In genomic region chr12:84969656-84970427, GRCm38 (mm10) we compare ENCODE assay signal across 8 mouse cellular contexts. TPM values are rescaled to one million over a fixed set of nuclear protein-coding genes. Genes with fewer than 3 reads are reported as not detected.
DNase-seq lines count a peak whose midpoint lies in the region; ATAC-seq and TF ChIP-seq lines count a peak whose summit lies in the region.

No protein-coding gene starts in this region.

- no peaks in the 10 kb centered on the region for H3K9me3 ChIP-seq in heart, embryonic 12.5 days (replicated peaks)
- H3K9me3 ChIP-seq in liver, postnatal 0 days (ENCODE audit: low read length), result no peaks in the 10 kb centered on the region

- H3K27me3 ChIP-seq in heart, embryonic 12.5 days (replicated peaks), result no peaks in the 10 kb centered on the region
- no peaks in the 10 kb centered on the region for H3K27me3 ChIP-seq in liver, postnatal 0 days (ENCODE audit: insufficient read depth, low read length)

- 21% methylated on average over 15 of the region's 15 CpGs for WGBS in heart, embryonic 12.5 days
- 17% methylated on average over 15 of the region's 15 CpGs for WGBS in liver, postnatal 0 days (ENCODE audit: insufficient replicate concordance)

- TF ChIP-seq CTCF in liver, postnatal 0 days (IDR thresholded peaks at IDR 0.05; ENCODE audit: low read depth), result no peak

- ATAC-seq in heart, embryonic 12.5 days (ENCODE audit: insufficient number of reproducible peaks, low FRiP score), result no peak
- ATAC-seq in liver, postnatal 0 days, result peak; percentile 20; the same call in 1 of the 2 replicates

- intact Hi-C loops in heart, postnatal 25 days (cut with DNase I), result loop anchor here (10.0 kb wide), 1 partner anchor 185 kb away; no protein-coding TSS in a partner anchor

- H3K4me1 ChIP-seq in heart, embryonic 12.5 days (replicated peaks), result peaks cover 16% of the 10 kb centered on the region
- H3K4me1 ChIP-seq in liver, postnatal 0 days (ENCODE audit: insufficient read depth), result peaks cover 12% of the 10 kb centered on the region

- peak overlapping the region; percentile 85 for H3K4me3 ChIP-seq in heart, embryonic 12.5 days
- H3K4me3 ChIP-seq in liver, postnatal 0 days (ENCODE audit: low read depth, low read length), result peak overlapping the region; percentile 79

- H3K27ac ChIP-seq in heart, embryonic 12.5 days (ENCODE audit: poor library complexity, severe bottlenecking), result peak overlapping the region; percentile 8; the same call in 1 of the 2 replicates
- peak overlapping the region; percentile 88 for H3K27ac ChIP-seq in liver, postnatal 0 days (ENCODE audit: low read depth)

- no peak for DNase-seq in heart, postnatal 25 days (ENCODE audit: low spot score)
- DNase-seq in Muller cell, postnatal 12 days (ENCODE audit: inconsistent ontology term), result peak; percentile 33
- peak; percentile 1 for DNase-seq in forelimb bud, embryonic 11.5 days (ENCODE audit: low read depth, low spot score)
- peak; percentile 26 for DNase-seq in liver, postnatal 0 days
- peak; percentile 36 for DNase-seq in thymus, postnatal 0 days (ENCODE audit: low spot score)
- DNase-seq in frontal cortex, postnatal 36 days (ENCODE audit: low spot score in 2 of 2), result no peak
- DNase-seq in frontal cortex, adult 2 months (ENCODE audit: extremely low spot score in 1 of 2, low spot score in 1 of 2), result no peak

- H3K4me2 ChIP-seq in heart, embryonic 12.5 days, result peak overlapping the region; percentile 91
- peak overlapping the region; percentile 73 for H3K4me2 ChIP-seq in liver, postnatal 0 days (ENCODE audit: low read depth, low read length)

- TF ChIP-seq EP300 in liver, postnatal 0 days (IDR thresholded peaks at IDR 0.05; ENCODE audit: low read depth), result no peak

- H3K36me3 ChIP-seq in heart, embryonic 12.5 days, result peaks cover 22% of the 10 kb centered on the region
- H3K36me3 ChIP-seq in liver, postnatal 0 days (replicated peaks; ENCODE audit: insufficient read depth, low read length), result peaks cover 27% of the 10 kb centered on the region

- peak overlapping the region; percentile 89 for H3K9ac ChIP-seq in heart, embryonic 12.5 days
- peak overlapping the region; percentile 91 for H3K9ac ChIP-seq in liver, postnatal 0 days (replicated peaks)

RNA-seq across cellular contexts. Expression of gene Fcf1, which starts 0.9 kb away (rescaled TPM):
- polyA plus RNA-seq in heart, embryonic 12.5 days (2016; fragmentation: Nextera tagmentation; extraction: Ambion mirVana), result 79.4 and 80.3 TPM in 2 replicates
- total RNA-seq in heart, postnatal 25 days (2021), result 10 to 100 TPM; 28.4 to 34.6 TPM
- polyA plus RNA-seq in liver, postnatal 0 days (2015; fragmentation: Nextera tagmentation; extraction: Ambion mirVana), result 66.0 and 74.5 TPM in 2 replicates
- polyA plus RNA-seq in thymus, postnatal 0 days (2015; fragmentation: Nextera tagmentation; extraction: Ambion mirVana), result 209 and 211 TPM in 2 replicates
- 70.9 and 73.9 TPM in 2 replicates for polyA plus RNA-seq in frontal cortex, adult 2 months (2012; rRNA removed)

RNA-seq across cellular contexts. Expression of gene Arel1, which starts 0.9 kb away (rescaled TPM):
- polyA plus RNA-seq in heart, embryonic 12.5 days (2016; fragmentation: Nextera tagmentation; extraction: Ambion mirVana), result 14.4 and 15.4 TPM in 2 replicates
- total RNA-seq in heart, postnatal 25 days (2021), result 10 to 100 TPM; 37.2 to 38.5 TPM
- 5.2 and 6.9 TPM in 2 replicates for polyA plus RNA-seq in liver, postnatal 0 days (2015; fragmentation: Nextera tagmentation; extraction: Ambion mirVana)
- 11.9 and 13.0 TPM in 2 replicates for polyA plus RNA-seq in thymus, postnatal 0 days (2015; fragmentation: Nextera tagmentation; extraction: Ambion mirVana)
- 65.7 and 66.6 TPM in 2 replicates for polyA plus RNA-seq in frontal cortex, adult 2 months (2012; rRNA removed)

RNA-seq across cellular contexts. Expression of gene Ylpm1, which starts 26.3 kb away (rescaled TPM):
- 21.1 and 24.3 TPM in 2 replicates for polyA plus RNA-seq in heart, embryonic 12.5 days (2016; fragmentation: Nextera tagmentation; extraction: Ambion mirVana)
- total RNA-seq in heart, postnatal 25 days (2021), result 10 to 100 TPM; 26.6 to 26.7 TPM
- 5.4 and 6.2 TPM in 2 replicates for polyA plus RNA-seq in liver, postnatal 0 days (2015; fragmentation: Nextera tagmentation; extraction: Ambion mirVana)
- 20.1 and 23.5 TPM in 2 replicates for polyA plus RNA-seq in thymus, postnatal 0 days (2015; fragmentation: Nextera tagmentation; extraction: Ambion mirVana)
- polyA plus RNA-seq in frontal cortex, adult 2 months (2012; rRNA removed), result 75.0 and 81.0 TPM in 2 replicates

Comparison
In these comparisons a context has a peak if more than half of its experiments do, and no peak if none do; other contexts are left out.
1. DNase-seq: peak in Muller cell, postnatal 12 days (single experiment), forelimb bud, embryonic 11.5 days (single experiment), liver, postnatal 0 days (single experiment) and thymus, postnatal 0 days (single experiment); none in heart, postnatal 25 days (single experiment), frontal cortex, postnatal 36 days (0 of 2) and frontal cortex, adult 2 months (0 of 2).